Mouse (Mus musculus) limb, embryonic 15.5 days (tissue): ENCODE measurements around the gene Iqgap1. TPM values are rescaled to one million over a fixed set of nuclear protein-coding genes. Genes with fewer than 3 reads are reported as not detected.

Experiments used
- ATAC-seq: fragments of 200-750 bp; cut with Nextera tagmentation; 2 replicates; pipeline ENCODE4 v1.8.0; 2017; ENCODE audit warnings: low read depth, moderate TSS enrichment; ENCODE audit not compliant: insufficient number of reproducible peaks, low FRiP score, low TSS enrichment
- H3K27ac ChIP-seq: fragments of 300-500 bp; sonication (generic); 2 replicates; pipeline ENCODE4 v1.5.1; 2015; ENCODE audit warnings: moderate library complexity, mild to moderate bottlenecking, inconsistent platforms
- H3K27me3 ChIP-seq: fragments of 300-500 bp; sonication (generic); 2 replicates; pipeline ENCODE4 v1.6.1; 2015; ENCODE audit warnings: inconsistent platforms
- H3K36me3 ChIP-seq: fragments of 300-500 bp; sonication (generic); 2 replicates; pipeline ENCODE4 v1.6.1; 2015; ENCODE audit warnings: inconsistent platforms
- H3K4me1 ChIP-seq: fragments of 300-500 bp; sonication (generic); 2 replicates; pipeline ENCODE4 v1.6.1; 2015; ENCODE audit warnings: inconsistent platforms
- H3K4me2 ChIP-seq: fragments of 300-500 bp; sonication (generic); 2 replicates; pipeline ENCODE4 v1.6.1; 2015; ENCODE audit warnings: mild to moderate bottlenecking, inconsistent platforms
- H3K4me3 ChIP-seq: fragments of 300-500 bp; sonication (generic); 2 replicates; pipeline ENCODE4 v1.5.1; 2015; ENCODE audit warnings: mild to moderate bottlenecking, inconsistent platforms
- H3K9ac ChIP-seq: fragments of 300-500 bp; sonication (generic); 2 replicates; pipeline ENCODE4 v1.6.1; 2015; ENCODE audit warnings: inconsistent platforms
- H3K9me3 ChIP-seq: fragments of 300-500 bp; sonication (generic); 2 replicates; pipeline ENCODE4 v1.6.1; 2016; ENCODE audit warnings: inconsistent platforms
- WGBS: fragments of 180-500 bp; shearing (Covaris S2); methylation state at CpG from one replicate; pipeline ENCODE4 v1.1.7; 2015; 5-methylcytosine and 5-hydroxymethylcytosine counted together
- polyA plus RNA-seq: library from polyadenylated mRNA; unstranded; fragments of >200 nt; fragmentation: Nextera tagmentation; extraction: Ambion mirVana; gene quantifications from 2 replicates; pipeline ENCODE4 v1.2.1, GENCODE M21; 2015

Iqgap1 gene
- polyA plus RNA-seq, 1 experiment from 2014 or later, result 103 TPM

DNA sequence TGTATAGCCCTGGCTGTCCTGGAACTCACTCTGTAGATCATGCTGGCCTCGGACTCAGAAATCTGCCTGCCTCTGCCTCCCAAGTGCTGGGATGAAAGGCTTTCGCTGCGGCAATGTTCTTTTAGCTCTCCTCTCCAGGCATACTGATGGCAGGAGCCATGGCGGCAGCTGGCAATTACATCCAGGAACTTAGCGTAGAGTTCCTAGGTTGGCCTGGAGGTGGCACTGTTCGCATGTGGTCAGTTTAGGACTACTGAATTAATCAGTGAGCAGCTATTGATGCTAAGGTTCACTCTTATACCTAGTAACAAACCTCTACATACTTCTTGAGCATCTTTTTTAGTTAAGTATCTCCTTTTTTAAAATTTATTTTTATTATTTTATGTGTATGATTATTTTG lies 31.4 kb upstream of the Iqgap1 start:
- Histone ChIP-seq H3K36me3 (no peaks in the 10 kb centered on the region), H3K4me2 (no peak overlapping the region), H3K4me1 (peaks cover 9% of the 10 kb centered on the region), H3K9ac (no peak overlapping the region), H3K27me3 (no peaks in the 10 kb centered on the region), H3K27ac (no peak overlapping the region), H3K4me3 (no peak overlapping the region), H3K9me3 (no peaks in the 10 kb centered on the region)
- ATAC-seq, result no peak
- WGBS, result 27% methylated on average over 6 of the region's 6 CpGs

GRCm38 (mm10) chr7:80855316-80855715 lies 29.5 kb upstream of the Iqgap1 start:
- H3K4me3 ChIP-seq, result no peak overlapping the region
- no peaks in the 10 kb centered on the region for H3K36me3 ChIP-seq
- 0 out of 2 replicates have a peak, but pooled peaks cover 3% of the 10 kb centered on the region for H3K4me1 ChIP-seq
- H3K27ac ChIP-seq, result no peak overlapping the region
- no peak overlapping the region for H3K4me2 ChIP-seq
- no peak for ATAC-seq
- no peaks in the 10 kb centered on the region for H3K9me3 ChIP-seq
- H3K9ac ChIP-seq, result no peak overlapping the region
- no peaks in the 10 kb centered on the region for H3K27me3 ChIP-seq

DNA sequence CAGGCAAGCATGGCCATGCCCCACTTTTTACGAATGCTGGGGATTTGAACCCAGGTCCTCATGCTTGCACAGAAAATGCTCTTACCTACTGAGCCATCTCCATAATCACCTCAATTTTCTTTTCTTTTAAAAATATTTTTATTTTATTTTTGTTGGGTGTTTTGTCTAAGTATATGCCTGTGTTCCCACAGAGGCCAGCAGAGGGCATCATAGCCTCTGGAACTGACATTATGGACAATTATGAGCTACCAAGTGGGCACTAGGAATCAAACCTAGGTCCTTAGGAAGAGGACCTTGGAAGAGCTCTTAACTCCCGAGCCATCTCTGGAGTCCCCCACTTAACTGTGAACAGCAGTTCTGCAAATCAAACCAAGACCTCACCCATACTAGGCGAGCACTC lies 27.4 kb upstream of the Iqgap1 start:
- Histone ChIP-seq H3K9me3 (no peaks in the 10 kb centered on the region), H3K9ac (no peak overlapping the region), H3K27ac (no peak overlapping the region), H3K4me3 (no peak overlapping the region), H3K4me1 (no peaks in the 10 kb centered on the region), H3K4me2 (no peak overlapping the region), H3K27me3 (no peaks in the 10 kb centered on the region), H3K36me3 (no peaks in the 10 kb centered on the region)
- WGBS, result 93% methylated on average over 3 of the region's 3 CpGs
- ATAC-seq, result no peak

DNA sequence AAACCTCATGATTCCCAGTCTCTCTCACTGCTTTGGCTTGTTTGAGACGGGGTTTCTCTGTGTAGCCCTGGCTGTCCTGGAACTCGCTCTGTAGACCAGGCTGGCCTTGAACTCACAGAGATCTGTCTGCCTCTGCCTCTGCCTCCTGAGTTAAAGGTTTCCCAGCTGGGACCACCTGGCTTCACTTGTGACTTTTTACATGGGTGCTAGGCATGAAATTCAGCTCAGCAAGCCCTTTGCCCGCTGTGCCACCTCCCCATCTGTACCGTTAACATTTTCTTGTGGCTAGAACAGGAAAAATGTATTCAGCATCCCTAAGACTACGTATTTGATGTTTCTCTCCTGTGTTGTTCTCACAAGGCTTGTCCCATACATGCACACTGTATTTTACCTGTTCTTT lies 24.7 kb upstream of the Iqgap1 start:
- Histone ChIP-seq H3K4me2 (no peak overlapping the region), H3K36me3 (no peaks in the 10 kb centered on the region), H3K27ac (no peak overlapping the region), H3K27me3 (no peaks in the 10 kb centered on the region), H3K9me3 (no peaks in the 10 kb centered on the region), H3K4me1 (peaks cover 4% of the 10 kb centered on the region; the same call in 1 of the 2 replicates), H3K9ac (no peak overlapping the region), H3K4me3 (no peak overlapping the region)
- no peak for ATAC-seq
- WGBS, result 87% methylated on average over 5 of the region's 5 CpGs

DNA sequence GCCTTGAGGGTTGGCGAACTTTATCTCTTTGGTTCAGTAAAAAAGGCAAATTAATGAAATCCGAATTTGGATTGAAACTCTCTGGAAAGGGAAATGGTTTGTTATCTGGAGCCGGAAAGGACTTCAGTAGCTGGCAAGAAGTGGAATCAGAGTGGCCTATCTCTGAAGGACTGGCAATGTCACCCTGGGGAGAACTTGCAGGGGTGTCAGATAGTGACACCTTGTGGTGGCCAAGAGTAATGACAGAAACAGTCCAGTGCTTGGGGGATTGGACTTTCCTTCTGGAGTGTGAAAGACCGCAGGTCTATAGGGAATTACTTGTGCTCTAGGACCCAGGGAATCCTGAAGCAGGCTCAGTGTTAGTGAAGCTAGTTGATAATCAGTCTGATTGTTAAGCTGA lies 23.9 kb upstream of the Iqgap1 start:
- Histone ChIP-seq H3K4me2 (no peak overlapping the region), H3K9ac (no peak overlapping the region), H3K27me3 (no peaks in the 10 kb centered on the region), H3K36me3 (no peaks in the 10 kb centered on the region), H3K4me3 (no peak overlapping the region), H3K27ac (no peak overlapping the region), H3K9me3 (no peaks in the 10 kb centered on the region), H3K4me1 (peaks cover 4% of the 10 kb centered on the region; the same call in 1 of the 2 replicates)
- ATAC-seq, result no peak
- 23% methylated on average over 4 of the region's 4 CpGs for WGBS

GRCm38 (mm10) chr7:80849267-80849666 lies 23.5 kb upstream of the Iqgap1 start:
- Histone ChIP-seq H3K4me3 (no peak overlapping the region), H3K9ac (no peak overlapping the region), H3K27me3 (no peaks in the 10 kb centered on the region), H3K4me2 (no peak overlapping the region), H3K27ac (no peak overlapping the region), H3K9me3 (no peaks in the 10 kb centered on the region), H3K4me1 (peaks cover 4% of the 10 kb centered on the region; the same call in 1 of the 2 replicates), H3K36me3 (no peaks in the 10 kb centered on the region)
- ATAC-seq, result no peak
- 85% methylated on average over 2 of the region's 2 CpGs for WGBS

GRCm38 (mm10) chr7:80846709-80847108 lies 20.9 kb upstream of the Iqgap1 start:
- no peaks in the 10 kb centered on the region for H3K36me3 ChIP-seq
- ATAC-seq, result no peak
- H3K4me3 ChIP-seq, result no peak overlapping the region
- H3K9me3 ChIP-seq, result no peaks in the 10 kb centered on the region
- no peak overlapping the region for H3K9ac ChIP-seq
- no peak overlapping the region for H3K4me2 ChIP-seq
- H3K27me3 ChIP-seq, result no peaks in the 10 kb centered on the region
- no peak overlapping the region for H3K27ac ChIP-seq
- WGBS, result 81% methylated on average over 5 of the region's 5 CpGs
- peaks cover 4% of the 10 kb centered on the region; the same call in 1 of the 2 replicates for H3K4me1 ChIP-seq

- no peak for ATAC-seq
- Histone ChIP-seq H3K9me3 (no peaks in the 10 kb centered on the region), H3K36me3 (no peaks in the 10 kb centered on the region), H3K4me2 (no peak overlapping the region), H3K4me3 (no peak overlapping the region), H3K4me1 (peaks cover 4% of the 10 kb centered on the region; the same call in 1 of the 2 replicates), H3K9ac (no peak overlapping the region), H3K27ac (no peak overlapping the region), H3K27me3 (no peaks in the 10 kb centered on the region)
- 81% methylated on average over 10 of the region's 10 CpGs for WGBS
Observed at GRCm38 (mm10) chr7:80846280-80846678, 20.5 kb upstream of the Iqgap1 start.

DNA sequence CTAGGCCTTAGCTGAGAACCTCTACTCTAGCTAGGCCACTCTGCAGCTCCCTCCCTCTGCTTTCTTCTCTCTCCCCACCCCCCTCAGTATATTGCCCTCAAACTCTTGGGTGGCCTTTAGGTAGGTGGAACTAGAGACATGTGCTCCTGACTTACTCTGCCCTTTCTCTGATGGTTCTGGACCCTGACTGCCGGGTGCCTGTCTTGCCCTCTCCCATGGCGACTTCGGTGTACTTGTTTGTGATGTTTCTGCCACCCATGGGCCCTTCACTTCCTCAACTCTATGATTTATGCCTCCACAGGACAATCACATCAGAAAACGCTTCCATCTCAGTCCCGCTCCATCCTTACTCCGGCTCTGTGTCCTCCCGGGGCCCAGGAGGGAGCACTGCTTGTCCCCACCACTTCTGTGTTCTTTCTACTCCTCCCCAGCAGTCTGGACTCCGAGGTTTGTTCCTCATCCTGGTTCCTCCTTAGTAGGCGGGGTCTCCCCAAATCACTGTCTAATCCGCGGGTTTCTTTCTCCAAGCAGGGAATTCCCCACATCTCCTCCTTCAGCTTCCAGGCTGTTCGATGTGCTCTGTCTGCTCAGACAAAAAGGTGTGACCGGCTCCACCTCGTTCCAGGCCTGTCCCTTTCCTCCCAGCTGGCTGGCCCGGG lies 20.0 kb upstream of the Iqgap1 start:
- no peak for ATAC-seq
- no peak overlapping the region for H3K4me3 ChIP-seq
- WGBS, result 64% methylated on average over 15 of the region's 15 CpGs
- H3K9me3 ChIP-seq, result no peaks in the 10 kb centered on the region
- no peak overlapping the region for H3K9ac ChIP-seq
- no peaks in the 10 kb centered on the region for H3K36me3 ChIP-seq
- H3K27ac ChIP-seq, result 0 out of 2 replicates have a peak overlapping the region, but pooled peaks have one; percentile 47
- peaks cover 4% of the 10 kb centered on the region; the same call in 1 of the 2 replicates for H3K4me1 ChIP-seq
- no peak overlapping the region for H3K4me2 ChIP-seq
- H3K27me3 ChIP-seq, result no peaks in the 10 kb centered on the region

DNA sequence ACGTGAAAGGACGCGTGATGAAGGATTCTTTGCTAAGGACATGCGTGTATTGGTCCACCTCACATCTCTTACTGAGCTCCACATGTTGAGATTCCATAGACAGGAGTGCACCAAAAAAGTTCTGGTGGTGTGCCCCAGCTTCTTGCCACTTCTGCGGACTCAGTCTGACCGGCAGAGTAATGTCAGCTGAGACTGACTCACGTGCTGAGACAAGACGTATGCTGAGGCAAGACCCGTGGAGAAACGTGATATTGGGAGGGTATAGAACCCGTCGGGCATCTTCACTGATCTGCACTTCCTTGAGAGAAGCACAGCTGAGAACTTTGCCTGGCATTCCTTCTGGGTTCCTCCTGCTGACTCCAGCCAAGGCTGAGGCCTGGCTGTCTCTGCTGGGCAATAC lies 18.9 kb upstream of the Iqgap1 start:
- Histone ChIP-seq H3K4me2 (no peak overlapping the region), H3K27me3 (no peaks in the 10 kb centered on the region), H3K9ac (no peak overlapping the region), H3K4me1 (peaks cover 6% of the 10 kb centered on the region; the same call in 1 of the 2 replicates), H3K4me3 (no peak overlapping the region), H3K36me3 (no peaks in the 10 kb centered on the region), H3K9me3 (no peaks in the 10 kb centered on the region), H3K27ac (no peak overlapping the region)
- no peak for ATAC-seq
- WGBS, result 90% methylated on average over 12 of the region's 12 CpGs

DNA sequence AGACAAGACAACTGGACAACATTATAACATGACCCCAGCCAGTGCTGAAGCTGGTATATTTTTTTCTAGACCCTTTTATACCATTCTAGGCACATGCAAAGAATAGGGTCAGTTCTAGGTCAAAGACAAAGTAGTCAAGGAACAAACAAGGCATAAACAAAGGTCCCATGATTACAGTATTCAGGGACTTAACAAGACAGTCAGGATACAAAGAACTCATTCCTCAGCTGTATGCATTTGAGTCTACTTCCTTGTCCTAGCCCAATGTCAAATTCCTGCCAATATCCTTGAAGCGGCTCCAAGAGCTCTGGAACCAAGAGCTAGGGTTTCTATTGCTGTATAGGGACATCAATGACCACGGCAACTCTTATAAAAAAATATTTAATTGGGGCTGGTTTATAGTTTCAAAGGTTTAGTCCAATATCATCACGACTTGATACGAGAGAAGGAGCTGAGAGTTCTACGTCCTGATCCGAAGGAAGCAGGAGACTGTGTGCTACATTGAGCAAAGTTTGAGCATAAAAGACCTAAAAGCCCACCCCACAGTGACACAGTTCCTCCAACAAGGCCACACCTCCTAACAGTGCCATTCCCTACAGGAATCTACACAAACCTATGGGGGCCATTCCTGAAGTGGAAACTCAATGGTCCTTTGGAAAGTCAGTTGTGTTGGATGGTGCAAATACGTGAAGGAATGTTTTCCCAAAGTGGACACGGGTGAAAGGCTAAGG lies 18.3 kb upstream of the Iqgap1 start:
- ATAC-seq, result no peak
- no peak overlapping the region for H3K27ac ChIP-seq
- H3K4me3 ChIP-seq, result no peak overlapping the region
- no peaks in the 10 kb centered on the region for H3K36me3 ChIP-seq
- no peaks in the 10 kb centered on the region for H3K27me3 ChIP-seq
- H3K4me1 ChIP-seq, result peaks cover 6% of the 10 kb centered on the region; the same call in 1 of the 2 replicates
- H3K4me2 ChIP-seq, result no peak overlapping the region
- H3K9me3 ChIP-seq, result no peaks in the 10 kb centered on the region
- no peak overlapping the region for H3K9ac ChIP-seq
- WGBS, result 82% methylated on average over 8 of the region's 8 CpGs

DNA sequence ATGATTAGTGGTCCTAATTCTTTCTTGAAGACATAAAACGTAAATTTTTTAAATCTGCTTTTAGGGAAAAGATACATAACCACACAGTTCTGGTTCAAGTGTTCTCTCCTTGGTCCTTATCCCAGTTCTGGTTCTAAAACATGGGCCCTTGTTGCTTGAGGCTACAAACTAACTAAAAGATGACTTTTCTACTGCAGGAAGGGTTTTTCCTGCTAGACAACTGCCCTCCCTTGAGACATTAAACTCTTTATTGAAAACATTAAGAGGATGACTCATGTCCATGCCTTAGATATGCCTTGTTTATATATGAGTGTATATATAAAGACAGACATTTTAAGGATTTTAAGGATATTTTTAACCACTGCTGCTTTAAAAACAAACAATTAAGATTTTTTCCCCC lies 17.4 kb upstream of the Iqgap1 start:
- WGBS, result 83% methylated on average over 1 of the region's 1 CpGs
- no peaks in the 10 kb centered on the region for H3K36me3 ChIP-seq
- H3K9ac ChIP-seq, result no peak overlapping the region
- H3K4me2 ChIP-seq, result no peak overlapping the region
- no peak overlapping the region for H3K27ac ChIP-seq
- no peaks in the 10 kb centered on the region for H3K9me3 ChIP-seq
- no peak for ATAC-seq
- no peaks in the 10 kb centered on the region for H3K27me3 ChIP-seq
- peaks cover 11% of the 10 kb centered on the region; the same call in 1 of the 2 replicates for H3K4me1 ChIP-seq
- H3K4me3 ChIP-seq, result no peak overlapping the region
